ENCODE assay signal across 15 mouse cellular contexts in genomic region chr8:78023936-78024335, GRCm38 (mm10).
DNase-seq lines count a peak whose midpoint lies in the region; ATAC-seq and TF ChIP-seq lines count a peak whose summit lies in the region.
"Had no signal": no experiment of that assay in that cellular context is flagged by ENCODE, and none has a peak within 500 bp of the region (broad histone marks: within the 10 kb centered on the region; RNA-seq: fewer than 3 reads in every experiment).

No protein-coding gene starts in this region.

- intact Hi-C loops in heart, postnatal 36 days (cut with DNase I) = loop anchor here (2.0 kb wide), 1 partner anchor 35 kb away; no protein-coding TSS in a partner anchor

- H3K27me3 ChIP-seq in heart, embryonic 10.5 days (ENCODE audit: insufficient read depth, poor library complexity, severe bottlenecking) = no peaks in the 10 kb centered on the region
- H3K27me3 ChIP-seq in kidney, adult 2 months (replicated peaks; ENCODE audit: control insufficient read depth, insufficient read depth, low read length) = no peaks in the 10 kb centered on the region
- no peaks in the 10 kb centered on the region for H3K27me3 ChIP-seq in lung, embryonic 15.5 days
- H3K27me3 ChIP-seq in neural tube, embryonic 15.5 days (replicated peaks) = no peaks in the 10 kb centered on the region

- peak overlapping the region; percentile 8; the same call in 1 of the 2 replicates for H3K4me2 ChIP-seq in lung, embryonic 15.5 days
- no peak overlapping the region for H3K4me2 ChIP-seq in neural tube, embryonic 15.5 days

- H3K27ac ChIP-seq in heart, embryonic 10.5 days = peak overlapping the region; percentile 13; the same call in 1 of the 2 replicates
- H3K27ac ChIP-seq in kidney, adult 2 months (ENCODE audit: insufficient read depth, low read depth, low read length) = peak overlapping the region; percentile 31; the same call in 1 of the 2 replicates
- H3K27ac ChIP-seq in lung, embryonic 15.5 days = peak overlapping the region; percentile 91
- peak overlapping the region; percentile 30; the same call in 1 of the 2 replicates for H3K27ac ChIP-seq in neural tube, embryonic 15.5 days (replicated peaks)
- H3K27ac ChIP-seq: hindbrain, postnatal 0 days; left cerebral cortex, adult 2 months had no signal

- 76% methylated on average over 4 of the region's 4 CpGs for WGBS in heart, embryonic 10.5 days
- 41% methylated on average over 4 of the region's 4 CpGs for WGBS in kidney, adult 2 months
- 16% methylated on average over 4 of the region's 4 CpGs for WGBS in lung, embryonic 15.5 days
- 72% methylated on average over 4 of the region's 4 CpGs for WGBS in neural tube, embryonic 15.5 days

- TF ChIP-seq POLR2A in kidney, adult 2 months (IDR thresholded peaks at IDR 0.05; ENCODE audit: low read depth, low read length) = no peak

- no peaks in the 10 kb centered on the region for H3K9me3 ChIP-seq in heart, embryonic 10.5 days
- no peaks in the 10 kb centered on the region for H3K9me3 ChIP-seq in lung, embryonic 15.5 days
- no peaks in the 10 kb centered on the region for H3K9me3 ChIP-seq in neural tube, embryonic 15.5 days (replicated peaks)

- H3K4me1 ChIP-seq in heart, embryonic 10.5 days = peaks cover 12% of the 10 kb centered on the region; the same call in 1 of the 2 replicates
- H3K4me1 ChIP-seq in kidney, adult 2 months (ENCODE audit: control insufficient read depth, insufficient read depth, low read length) = 0 out of 2 replicates have a peak, but pooled peaks cover 4% of the 10 kb centered on the region
- peaks cover 45% of the 10 kb centered on the region for H3K4me1 ChIP-seq in lung, embryonic 15.5 days
- peaks cover 8% of the 10 kb centered on the region; the same call in 1 of the 2 replicates for H3K4me1 ChIP-seq in neural tube, embryonic 15.5 days

- no peak overlapping the region for H3K9ac ChIP-seq in lung, embryonic 15.5 days
- no peak overlapping the region for H3K9ac ChIP-seq in neural tube, embryonic 15.5 days (replicated peaks)

- no peak for DNase-seq in heart, embryonic 10.5 days (ENCODE audit: low spot score)
- DNase-seq in heart, postnatal 36 days = no peak
- no peak for DNase-seq in kidney, adult 2 months
- no peak for DNase-seq in kidney, adult 8-10 months
- DNase-seq in lung, postnatal 4 days = no peak
- DNase-seq in urinary bladder, postnatal 25 days (ENCODE audit: low spot score) = no peak
- DNase-seq: adrenal gland, adult 8-10 months; cerebellum, adult 9-10 months; gastrocnemius, postnatal 36 days; right cerebral cortex, postnatal 14 days; thymus, adult 2 months had no signal

- TF ChIP-seq CTCF in kidney, adult 2 months (conservative IDR thresholded peaks at IDR 0.05; ENCODE audit: insufficient read depth, insufficient read length, low read depth, low read length) = no peak

- no peak overlapping the region for H3K4me3 ChIP-seq in heart, embryonic 10.5 days
- no peak overlapping the region for H3K4me3 ChIP-seq in kidney, adult 2 months (ENCODE audit: insufficient read depth, low read depth, low read length)
- no peak overlapping the region for H3K4me3 ChIP-seq in lung, embryonic 15.5 days
- no peak overlapping the region for H3K4me3 ChIP-seq in neural tube, embryonic 15.5 days (replicated peaks)
- H3K4me3 ChIP-seq: left cerebral cortex, adult 2 months had no signal

- no peaks in the 10 kb centered on the region for H3K36me3 ChIP-seq in heart, embryonic 10.5 days
- H3K36me3 ChIP-seq in kidney, adult 2 months (ENCODE audit: control insufficient read depth, insufficient read depth, low read length) = no peaks in the 10 kb centered on the region
- no peaks in the 10 kb centered on the region for H3K36me3 ChIP-seq in lung, embryonic 15.5 days
- no peaks in the 10 kb centered on the region for H3K36me3 ChIP-seq in neural tube, embryonic 15.5 days

- peak; percentile 55 for ATAC-seq in lung, embryonic 15.5 days (ENCODE audit: borderline replicate concordance, extremely low read depth, low FRiP score, low TSS enrichment)
- no peak for ATAC-seq in neural tube, embryonic 15.5 days (ENCODE audit: low FRiP score)
- ATAC-seq: hindbrain, postnatal 0 days had no signal

Comparison
In these comparisons a context has a peak if more than half of its experiments do, and no peak if none do; other contexts are left out.
1. H3K27ac ChIP-seq: peak in every context shown above with its lines; median percentile 91 in lung, embryonic 15.5 days; 31 in kidney, adult 2 months; 30 in neural tube, embryonic 15.5 days; 13 in heart, embryonic 10.5 days.